Mouse (Mus musculus) adrenal gland, adult (tissue): Measurements from ENCODE around the gene Zswim4.

Source experiments
- DNase-seq, 2 experiments: peaks; one replicate each; pipeline ENCODE4 v3.0.0; 2022 to 2023; ENCODE audit warnings: low spot score in 1 of 2; ENCODE audit not compliant: inconsistent age in 2 of 2

The Zswim4 gene

GRCm38 (mm10) chr8:84236998-84237473 lies at the start of gene Zswim4:
Gene Zswim4, minus strand, starts transcription at chr8:84237055.
- peak; percentile 98 to 100 for DNase-seq

DNA sequence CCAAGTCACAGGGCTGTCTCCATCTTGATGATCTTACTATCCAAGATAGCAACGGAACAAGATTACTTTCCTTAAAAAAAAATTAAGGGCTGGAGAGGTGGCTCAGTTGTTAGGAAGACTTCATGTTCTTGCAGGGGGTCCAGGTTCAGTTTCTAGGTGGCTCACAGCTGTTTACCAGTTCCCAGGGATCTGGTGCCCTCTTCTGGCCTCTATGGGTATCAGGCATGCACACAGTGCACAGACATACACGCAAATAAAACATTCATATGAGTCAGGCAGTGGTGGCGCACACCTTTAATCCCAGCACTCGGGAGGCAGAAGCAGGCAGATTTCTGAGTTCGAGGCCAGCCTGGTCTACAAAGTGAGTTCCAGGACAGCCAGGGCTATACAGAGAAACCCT lies 48.8 kb upstream of the Zswim4 start:
- peak; percentile 47 to 74 for DNase-seq

GRCm38 (mm10) chr8:84284608-84285063 lies 47.8 kb upstream of the Zswim4 start:
- DNase-seq, result no peak

- no peak for DNase-seq
Measured at GRCm38 (mm10) chr8:84280777-84281176, 43.9 kb upstream of the Zswim4 start.

- DNase-seq, result no peak
Measured at GRCm38 (mm10) chr8:84276447-84276846, 39.6 kb upstream of the Zswim4 start.

GRCm38 (mm10) chr8:84273968-84274367 lies 37.1 kb upstream of the Zswim4 start:
- DNase-seq, result no peak

GRCm38 (mm10) chr8:84272302-84272701 lies 35.4 kb upstream of the Zswim4 start:
- no peak for DNase-seq

- peak; percentile 100 for DNase-seq
Measured at GRCm38 (mm10) chr8:84269950-84270773, 33.3 kb upstream of the Zswim4 start, which contains the start of gene Ccdc130. Gene Ccdc130, minus strand, starts transcription at chr8:84270380.

DNA sequence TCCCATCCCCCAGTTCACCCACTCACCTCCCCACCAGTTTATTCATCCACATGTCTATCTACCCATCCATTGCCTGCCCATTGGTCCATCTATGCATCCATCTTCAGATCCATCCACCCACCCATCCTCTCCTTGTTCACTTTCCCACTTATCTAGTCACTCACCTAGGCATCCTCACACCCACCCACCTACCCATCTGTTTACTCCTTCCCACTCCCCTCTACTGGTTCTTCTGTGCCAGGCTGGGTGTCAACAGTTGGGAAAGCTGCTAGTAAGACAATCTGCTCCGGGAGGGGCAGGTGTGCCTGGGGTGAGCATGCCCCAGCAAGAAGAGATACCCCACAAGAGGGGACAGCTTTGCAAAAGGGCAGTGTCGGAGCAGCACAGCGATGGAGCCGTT lies 24.2 kb upstream of the Zswim4 start:
- no peak for DNase-seq

- peak; percentile 90 to 95 for DNase-seq
Measured at GRCm38 (mm10) chr8:84256822-84257610, 20.2 kb upstream of the Zswim4 start, which contains the start of gene Mri1. Gene Mri1, minus strand, starts transcription at chr8:84257326.

GRCm38 (mm10) chr8:84256458-84256821 lies 19.6 kb upstream of the Zswim4 start:
- peak in 1 of 2 experiments; percentile 37 for DNase-seq

- no peak for DNase-seq
Measured at GRCm38 (mm10) chr8:84255858-84256257, 19.0 kb upstream of the Zswim4 start.

- peak; percentile 90 to 95 for DNase-seq
Measured at GRCm38 (mm10) chr8:84249257-84250170, 12.7 kb upstream of the Zswim4 start, which contains the start of gene D8Ertd738e. Gene D8Ertd738e, minus strand, starts transcription at chr8:84249719.

DNA sequence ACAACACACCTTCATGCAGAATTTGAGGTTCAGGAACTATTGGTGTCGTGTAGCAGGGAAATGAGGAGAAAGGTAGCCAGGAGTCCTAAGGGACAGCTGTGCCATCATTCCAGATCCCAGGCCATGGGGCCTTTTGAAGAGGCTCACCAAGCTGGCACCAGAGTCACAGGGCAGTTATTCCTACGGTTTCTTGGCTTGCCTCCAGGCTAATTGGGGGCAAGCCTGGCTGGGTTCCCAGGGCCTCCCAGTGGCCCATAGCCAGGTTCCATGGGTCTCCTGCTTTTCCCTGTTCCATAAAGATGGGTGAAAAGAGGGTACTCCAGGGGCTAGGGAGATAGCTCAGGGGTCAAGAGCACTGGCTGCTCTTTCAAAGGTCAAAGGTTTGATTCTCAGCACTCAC lies 5.0 kb upstream of the Zswim4 start:
- DNase-seq, result peak in 1 of 2 experiments; percentile 69

- no peak for DNase-seq
Measured at GRCm38 (mm10) chr8:84241167-84241566, 4.3 kb upstream of the Zswim4 start.

DNA sequence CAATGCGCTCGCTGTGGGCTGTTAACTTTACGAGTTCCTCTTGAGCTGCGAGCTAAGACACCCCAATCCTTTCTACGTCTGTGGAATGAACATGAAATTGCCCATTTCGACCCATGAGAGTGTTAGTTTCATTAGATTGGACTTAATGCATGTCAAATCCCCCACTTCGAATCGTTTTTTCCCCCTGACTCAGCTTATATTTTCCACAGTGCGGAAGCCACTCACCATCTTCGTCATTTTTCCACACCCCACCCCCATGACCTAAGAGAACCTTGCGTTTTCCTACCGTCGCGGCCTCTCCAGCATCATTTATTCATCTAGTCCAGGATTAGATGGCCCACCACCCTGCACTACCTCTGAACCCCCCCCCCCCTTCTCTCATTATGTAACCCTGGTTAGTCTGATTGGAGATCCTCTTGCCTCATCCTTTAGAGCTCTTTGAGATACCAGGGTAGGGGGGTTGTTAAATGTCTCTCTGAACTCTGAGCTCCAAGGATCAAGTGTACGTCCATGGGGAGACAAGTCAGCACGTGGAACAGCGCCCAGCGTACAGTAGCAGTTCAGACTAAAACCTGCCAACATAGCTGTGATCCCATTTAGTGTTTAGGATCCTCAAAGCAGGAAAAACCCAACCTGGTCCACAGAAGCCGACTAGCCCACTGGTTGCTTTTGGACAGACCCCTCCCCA lies 831 bp upstream of the Zswim4 start:
- peak in 1 of 2 experiments; percentile 46 for DNase-seq

DNA sequence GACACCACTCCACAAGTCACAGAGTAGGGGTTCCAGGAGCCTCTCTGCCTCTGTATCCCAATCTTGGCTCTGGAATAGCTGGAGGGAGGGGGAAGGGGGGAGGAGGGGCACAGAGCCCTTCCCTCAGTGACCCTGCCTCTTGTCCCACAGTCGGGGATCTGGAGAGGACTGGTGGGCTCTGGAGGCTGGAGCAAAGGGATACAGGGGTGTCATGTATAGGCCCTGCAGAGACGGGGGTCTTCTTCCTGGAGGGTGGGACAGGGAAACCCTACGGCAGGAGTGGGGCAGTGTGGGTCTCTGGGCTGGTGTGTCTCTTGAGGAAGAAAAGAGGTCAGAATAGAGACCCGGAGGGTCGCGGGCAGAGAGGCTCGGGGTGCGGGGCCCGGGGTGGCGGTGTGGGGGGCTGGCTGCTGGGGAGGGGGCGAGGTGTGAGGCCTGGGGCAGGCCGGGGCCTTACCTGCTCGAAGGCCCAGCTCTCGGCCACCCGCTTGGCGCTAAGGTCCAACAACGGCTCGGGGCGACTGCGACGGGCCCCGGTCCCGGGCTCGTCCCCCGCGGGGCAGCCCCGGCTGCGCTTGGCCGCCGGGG lies 351 bp downstream of the Zswim4 start:
- DNase-seq, result no peak

- peak; percentile 87 to 97 for DNase-seq
Measured at GRCm38 (mm10) chr8:84235746-84236409, 977 bp downstream of the Zswim4 start.

- DNase-seq, result peak; percentile 85
Measured at GRCm38 (mm10) chr8:84233055-84233454, 3.8 kb downstream of the Zswim4 start.
